ENCODE assay signal across 9 mouse cellular contexts in genomic region chr2:26342044-26342443, GRCm38 (mm10). TPM values are rescaled to one million over a fixed set of nuclear protein-coding genes. Genes with fewer than 3 reads are reported as not detected.
DNase-seq lines count a peak whose midpoint lies in the region; ATAC-seq and TF ChIP-seq lines count a peak whose summit lies in the region.
"Had no signal": no experiment of that assay in that cellular context is flagged by ENCODE, and none has a peak within 500 bp of the region (broad histone marks: within the 10 kb centered on the region; RNA-seq: fewer than 3 reads in every experiment).

No protein-coding gene starts in this region.

- peaks cover 18% of the 10 kb centered on the region for H3K4me1 ChIP-seq in intestine, embryonic 14.5 days (replicated peaks; ENCODE audit: control insufficient read depth, insufficient read depth, low read length)
- no peaks in the 10 kb centered on the region for H3K4me1 ChIP-seq in midbrain, postnatal 0 days (ENCODE audit: insufficient read depth, low read length)

- H3K9ac ChIP-seq in intestine, embryonic 14.5 days (ENCODE audit: low read length): 0 out of 2 replicates have a peak overlapping the region, but pooled peaks have one; percentile 3
- no peak overlapping the region for H3K9ac ChIP-seq in midbrain, postnatal 0 days (replicated peaks; ENCODE audit: low read length, poor library complexity, severe bottlenecking)
- H3K9ac ChIP-seq: liver, embryonic 14.5 days had no signal

- H3K9me3 ChIP-seq in intestine, embryonic 14.5 days (ENCODE audit: control insufficient read depth, low read length): no peaks in the 10 kb centered on the region
- H3K9me3 ChIP-seq in midbrain, postnatal 0 days (ENCODE audit: low read length): no peaks in the 10 kb centered on the region

- peak; percentile 29 for DNase-seq in urinary bladder, postnatal 10 days (ENCODE audit: low spot score)
- no peak for DNase-seq in urinary bladder, adult 2 months (ENCODE audit: low spot score)
- DNase-seq in frontal cortex, postnatal 36 days (ENCODE audit: low spot score in 2 of 2): peak; percentile 78 to 83
- DNase-seq in intestine, embryonic 14.5 days (ENCODE audit: low spot score): no peak
- DNase-seq in left cerebral cortex, adult 9 months (ENCODE audit: low spot score in 2 of 2): peak; percentile 78 to 85
- DNase-seq in midbrain, postnatal 0 days (ENCODE audit: low spot score): peak; percentile 22
- no peak for DNase-seq in embryo, embryonic 10 days (ENCODE audit: low spot score)

- peak; percentile 32; the same call in 1 of the 2 replicates for ATAC-seq in intestine, embryonic 14.5 days (replicated peaks; ENCODE audit: low FRiP score, low TSS enrichment, low read depth)
- ATAC-seq in midbrain, postnatal 0 days (ENCODE audit: low FRiP score): no peak
- ATAC-seq in CD4-positive, CD25-positive, alpha-beta regulatory T cell, adult 4 months: no peak

- peaks cover 70% of the 10 kb centered on the region for H3K36me3 ChIP-seq in intestine, embryonic 14.5 days (ENCODE audit: control insufficient read depth, insufficient read depth, low read length)
- peaks cover 81% of the 10 kb centered on the region for H3K36me3 ChIP-seq in midbrain, postnatal 0 days (ENCODE audit: insufficient read depth, low read length)

- WGBS in intestine, embryonic 14.5 days: 43% methylated on average over 10 of the region's 10 CpGs
- 78% methylated on average over 10 of the region's 10 CpGs for WGBS in midbrain, postnatal 0 days

- no peak overlapping the region; the same call in 1 of the 2 replicates for H3K4me2 ChIP-seq in intestine, embryonic 14.5 days (ENCODE audit: low read length)
- H3K4me2 ChIP-seq in midbrain, postnatal 0 days (ENCODE audit: low read depth, low read length, poor library complexity, severe bottlenecking): no peak overlapping the region

- no peak overlapping the region for H3K4me3 ChIP-seq in intestine, embryonic 14.5 days (ENCODE audit: low read depth, low read length)
- H3K4me3 ChIP-seq in midbrain, postnatal 0 days (ENCODE audit: low read depth, low read length): no peak overlapping the region

- H3K27me3 ChIP-seq in intestine, embryonic 14.5 days (replicated peaks; ENCODE audit: control insufficient read depth, insufficient read depth, low read length): no peaks in the 10 kb centered on the region
- no peaks in the 10 kb centered on the region for H3K27me3 ChIP-seq in midbrain, postnatal 0 days (ENCODE audit: insufficient read depth, low read length)

- peak overlapping the region; percentile 70 for H3K27ac ChIP-seq in intestine, embryonic 14.5 days (ENCODE audit: low read depth)
- H3K27ac ChIP-seq in midbrain, postnatal 0 days (ENCODE audit: low read depth, low read length): no peak overlapping the region; the same call in 1 of the 2 replicates
- H3K27ac ChIP-seq: liver, embryonic 14.5 days had no signal

- TF ChIP-seq CTCF in midbrain, postnatal 0 days (IDR thresholded peaks at IDR 0.05): no peak

RNA-seq across cellular contexts. Expression of gene Dnlz, which starts 9.9 kb away (rescaled TPM):
- polyA plus RNA-seq in urinary bladder, adult 2 months (2012; rRNA removed): 18.0 and 18.9 TPM in 2 replicates
- 25.4 and 29.2 TPM in 2 replicates for polyA plus RNA-seq in intestine, embryonic 14.5 days (2014; fragmentation: Nextera tagmentation; extraction: Ambion mirVana)
- total RNA-seq in midbrain, postnatal 0 days (2014; rRNA removed): 27.4 and 34.3 TPM in 2 replicates
- polyA plus RNA-seq in midbrain, postnatal 0 days (2015; fragmentation: Nextera tagmentation; extraction: Ambion mirVana): 24.1 and 26.0 TPM in 2 replicates
- 1 to 10 TPM; 6.4 to 7.1 TPM for polyA plus RNA-seq in CD4-positive, CD25-positive, alpha-beta regulatory T cell, adult 4 months (2017; shearing (Covaris generic))

RNA-seq across cellular contexts. Expression of gene Card9, which starts 18.7 kb away (rescaled TPM):
- 4.9 TPM in 2 replicates for polyA plus RNA-seq in urinary bladder, adult 2 months (2012; rRNA removed)
- polyA plus RNA-seq in intestine, embryonic 14.5 days (2014; fragmentation: Nextera tagmentation; extraction: Ambion mirVana): 1.0 and 1.1 TPM in 2 replicates
- total RNA-seq in midbrain, postnatal 0 days (2014; rRNA removed): 7.0 and 11.9 TPM in 2 replicates
- 1.4 and 1.6 TPM in 2 replicates for polyA plus RNA-seq in midbrain, postnatal 0 days (2015; fragmentation: Nextera tagmentation; extraction: Ambion mirVana)
- polyA plus RNA-seq in CD4-positive, CD25-positive, alpha-beta regulatory T cell, adult 4 months (2017; shearing (Covaris generic)): under 1 TPM; 0.65 to 0.85 TPM

RNA-seq across cellular contexts. Expression of gene Gpsm1, which starts 26.7 kb away (rescaled TPM):
- 17.1 and 20.7 TPM in 2 replicates for polyA plus RNA-seq in urinary bladder, adult 2 months (2012; rRNA removed)
- 23.4 and 26.7 TPM in 2 replicates for polyA plus RNA-seq in intestine, embryonic 14.5 days (2014; fragmentation: Nextera tagmentation; extraction: Ambion mirVana)
- 286 and 298 TPM in 2 replicates for total RNA-seq in midbrain, postnatal 0 days (2014; rRNA removed)
- polyA plus RNA-seq in midbrain, postnatal 0 days (2015; fragmentation: Nextera tagmentation; extraction: Ambion mirVana): 162 and 163 TPM in 2 replicates
- 1 to 10 TPM; 3.3 to 4.9 TPM for polyA plus RNA-seq in CD4-positive, CD25-positive, alpha-beta regulatory T cell, adult 4 months (2017; shearing (Covaris generic))

RNA-seq across cellular contexts. Expression of gene Snapc4, which starts 38.4 kb away (rescaled TPM):
- polyA plus RNA-seq in urinary bladder, adult 2 months (2012; rRNA removed): 30.7 and 32.0 TPM in 2 replicates
- polyA plus RNA-seq in intestine, embryonic 14.5 days (2014; fragmentation: Nextera tagmentation; extraction: Ambion mirVana): 30.4 and 31.1 TPM in 2 replicates
- 44.7 and 66.4 TPM in 2 replicates for total RNA-seq in midbrain, postnatal 0 days (2014; rRNA removed)
- 27.8 and 29.1 TPM in 2 replicates for polyA plus RNA-seq in midbrain, postnatal 0 days (2015; fragmentation: Nextera tagmentation; extraction: Ambion mirVana)
- polyA plus RNA-seq in CD4-positive, CD25-positive, alpha-beta regulatory T cell, adult 4 months (2017; shearing (Covaris generic)): 10 to 100 TPM; 25.6 to 56.4 TPM

RNA-seq across cellular contexts. Expression of gene Entr1, which starts 47.1 kb away (rescaled TPM):
- 115 and 140 TPM in 2 replicates for polyA plus RNA-seq in urinary bladder, adult 2 months (2012; rRNA removed)
- polyA plus RNA-seq in intestine, embryonic 14.5 days (2014; fragmentation: Nextera tagmentation; extraction: Ambion mirVana): 96.2 and 101 TPM in 2 replicates
- total RNA-seq in midbrain, postnatal 0 days (2014; rRNA removed): 157 and 162 TPM in 2 replicates
- polyA plus RNA-seq in midbrain, postnatal 0 days (2015; fragmentation: Nextera tagmentation; extraction: Ambion mirVana): 144 and 156 TPM in 2 replicates
- polyA plus RNA-seq in CD4-positive, CD25-positive, alpha-beta regulatory T cell, adult 4 months (2017; shearing (Covaris generic)): 10 to 100 TPM; 38.2 to 38.9 TPM

Comparison
In these comparisons a context has a peak if more than half of its experiments do, and no peak if none do; other contexts are left out.
1. DNase-seq: peak in urinary bladder, postnatal 10 days (single experiment), frontal cortex, postnatal 36 days (2 of 2), left cerebral cortex, adult 9 months (2 of 2) and midbrain, postnatal 0 days (single experiment); none in urinary bladder, adult 2 months (single experiment), intestine, embryonic 14.5 days (single experiment) and embryo, embryonic 10 days (single experiment).